Mouse (Mus musculus) kidney, adult 8-10 months (tissue): ENCODE measurements at regions not wholly inside any gene's neighbourhood (a gene's known extent, or its start where the extent isn't known, plus 50 kb on each side); places are given as distances from the start of the nearest gene placed in this dataset.
A peak's percentile ranks its signal among the peaks of the same experiment; 100 is the strongest.
"Not testable (repeated sequence)": the region's sequence is repeated elsewhere in the genome, so short reads cannot be mapped to it uniquely, and the experiment has no call there.

Experiments used
- DNase-seq, 2 experiments: peaks; one replicate each; pipeline ENCODE4 v3.0.0; 2022

- no peak for DNase-seq
Measured at GRCm38 (mm10) chr3:5806947-5807575, 56.5 kb downstream of the Gm8797 start.

- DNase-seq: no peak
Measured at GRCm38 (mm10) chr3:5811071-5811590, 60.5 kb downstream of the Gm8797 start.

GRCm38 (mm10) chr3:5820243-5820642, 69.6 kb downstream of the Gm8797 start:
- DNase-seq: not testable (repeated sequence)

GRCm38 (mm10) chr3:5860237-5860636, 109.6 kb downstream of the Gm8797 start:
- DNase-seq: peak; percentile 100

- DNase-seq: no peak
Measured at GRCm38 (mm10) chr3:5870407-5870806, 119.8 kb downstream of the Gm8797 start.

GRCm38 (mm10) chr3:5879113-5879512, 128.5 kb downstream of the Gm8797 start:
- no peak for DNase-seq

- DNase-seq: no peak
Measured at GRCm38 (mm10) chr3:5917536-5917935, 166.9 kb downstream of the Gm8797 start.

GRCm38 (mm10) chr3:5950243-5950642, 199.6 kb downstream of the Gm8797 start:
- DNase-seq: not testable (repeated sequence)

GRCm38 (mm10) chr3:5989011-5989645, 238.5 kb downstream of the Gm8797 start:
- not testable (repeated sequence) for DNase-seq

GRCm38 (mm10) chr3:6004423-6004822, 253.8 kb downstream of the Gm8797 start:
- DNase-seq: no peak

GRCm38 (mm10) chr3:6018749-6019148, 268.1 kb downstream of the Gm8797 start:
- no peak for DNase-seq

- DNase-seq: not testable (repeated sequence)
Measured at GRCm38 (mm10) chr3:6041325-6041724, 290.7 kb downstream of the Gm8797 start.

- no peak for DNase-seq
Measured at GRCm38 (mm10) chr3:6049472-6050045, 299.0 kb downstream of the Gm8797 start.

GRCm38 (mm10) chr3:6051901-6052300, 301.3 kb downstream of the Gm8797 start:
- DNase-seq: no peak

GRCm38 (mm10) chr3:6083855-6084254, 333.2 kb downstream of the Gm8797 start:
- no peak for DNase-seq

GRCm38 (mm10) chr3:6087267-6087666, 336.7 kb downstream of the Gm8797 start:
- no peak for DNase-seq

GRCm38 (mm10) chr3:6093931-6094330, 343.3 kb downstream of the Gm8797 start:
- DNase-seq: no peak

- DNase-seq: not testable (repeated sequence)
Measured at GRCm38 (mm10) chr3:6094410-6094809, 343.8 kb downstream of the Gm8797 start.

- DNase-seq: no peak
Measured at GRCm38 (mm10) chr3:6100863-6101262, 350.3 kb downstream of the Gm8797 start.

- DNase-seq: no peak
Measured at GRCm38 (mm10) chr3:6102866-6103265, 352.3 kb downstream of the Gm8797 start.

GRCm38 (mm10) chr3:6106659-6107058, 356.1 kb downstream of the Gm8797 start:
- no peak for DNase-seq

GRCm38 (mm10) chr3:6107377-6108155, 357.0 kb downstream of the Gm8797 start:
- no peak for DNase-seq

- no peak for DNase-seq
Measured at GRCm38 (mm10) chr3:6118721-6119120, 368.1 kb downstream of the Gm8797 start.
